Mouse (Mus musculus) heart, embryonic 13.5 days (tissue): ENCODE measurements around the gene Sox4. TPM values are rescaled to one million over a fixed set of nuclear protein-coding genes. Genes with fewer than 3 reads are reported as not detected.

Source experiments
- ATAC-seq: fragments of 200-750 bp; cut with Nextera tagmentation; 2 replicates; pipeline ENCODE4 v1.8.0; 2017; ENCODE audit warnings: moderate TSS enrichment; ENCODE audit not compliant: insufficient number of reproducible peaks, low FRiP score, low TSS enrichment; ENCODE audit errors: extremely low read depth
- H3K27ac ChIP-seq: fragments of 300-500 bp; sonication (generic); replicated peaks from 2 replicates; pipeline ENCODE4 v1.5.1; 2015; ENCODE audit warnings: moderate library complexity, mild to moderate bottlenecking, inconsistent platforms
- H3K27me3 ChIP-seq: fragments of 300-500 bp; sonication (generic); replicated peaks from 2 replicates; pipeline ENCODE4 v1.6.1; 2015; ENCODE audit warnings: mild to moderate bottlenecking, inconsistent platforms
- H3K36me3 ChIP-seq: fragments of 300-500 bp; sonication (generic); 2 replicates; pipeline ENCODE4 v1.6.1; 2015; ENCODE audit warnings: mild to moderate bottlenecking, inconsistent platforms
- H3K4me1 ChIP-seq: fragments of 300-500 bp; sonication (generic); 2 replicates; pipeline ENCODE4 v1.6.1; 2015; ENCODE audit warnings: inconsistent platforms
- H3K4me2 ChIP-seq: fragments of 300-500 bp; sonication (generic); 2 replicates; pipeline ENCODE4 v1.6.1; 2015; ENCODE audit warnings: inconsistent platforms, mild to moderate bottlenecking, moderate library complexity
- H3K4me3 ChIP-seq: fragments of 300-500 bp; sonication (generic); 2 replicates; pipeline ENCODE4 v1.5.1; 2015; ENCODE audit warnings: moderate library complexity, mild to moderate bottlenecking, inconsistent platforms
- H3K9ac ChIP-seq: fragments of 300-500 bp; sonication (generic); 2 replicates; pipeline ENCODE4 v1.6.1; 2015; ENCODE audit warnings: inconsistent platforms, mild to moderate bottlenecking, moderate library complexity
- H3K9me3 ChIP-seq: fragments of 300-500 bp; sonication (generic); 2 replicates; pipeline ENCODE4 v1.6.1; 2016; ENCODE audit warnings: inconsistent platforms
- WGBS: fragments of 180-500 bp; shearing (Covaris S2); methylation state at CpG from one replicate; pipeline ENCODE4 v1.1.7; 2015; ENCODE audit warnings: mixed read lengths; 5-methylcytosine and 5-hydroxymethylcytosine counted together
- polyA plus RNA-seq: library from polyadenylated mRNA; unstranded; fragments of >200 nt; fragmentation: Nextera tagmentation; extraction: Ambion mirVana; gene quantifications from 2 replicates; pipeline ENCODE4 v1.2.1, GENCODE M21; 2015

Sox4 gene
- polyA plus RNA-seq, 1 experiment from 2014 or later = 37.9 TPM

DNA sequence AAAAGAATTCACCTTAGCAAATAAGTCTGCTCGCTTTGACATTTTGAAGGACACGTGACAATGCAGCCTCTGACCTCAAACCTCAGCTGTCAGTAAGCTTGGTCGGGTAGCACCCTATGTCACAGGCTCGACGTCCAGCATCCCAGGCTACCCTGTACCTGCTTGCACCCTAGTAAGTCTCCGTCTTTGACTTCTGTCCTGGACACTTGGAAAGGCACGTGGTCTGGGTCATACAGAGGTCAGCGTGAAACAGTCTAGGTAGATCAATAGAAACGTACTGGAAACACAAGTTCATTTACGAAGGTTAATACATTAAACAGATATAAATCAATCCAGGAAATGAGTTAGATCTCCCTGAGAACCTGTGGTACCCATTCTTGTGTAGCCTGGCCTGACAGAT, 46.5 kb downstream of the Sox4 start:
- ATAC-seq = no peak; the same call in 1 of the 2 replicates
- 80% methylated on average over 10 of the region's 10 CpGs for WGBS
- Histone ChIP-seq H3K36me3 (no peaks in the 10 kb centered on the region), H3K4me3 (no peak overlapping the region), H3K9ac (no peak overlapping the region), H3K9me3 (no peaks in the 10 kb centered on the region), H3K27ac (no peak overlapping the region), H3K4me2 (no peak overlapping the region), H3K4me1 (no peaks in the 10 kb centered on the region), H3K27me3 (no peaks in the 10 kb centered on the region)
